Comparison of ENCODE assay signal across 8 mouse cellular contexts in genomic region chr9:75559512-75560012, GRCm38 (mm10). TPM values are rescaled to one million over a fixed set of nuclear protein-coding genes. Genes with fewer than 3 reads are reported as not detected.
DNase-seq lines count a peak whose midpoint lies in the region; ATAC-seq and TF ChIP-seq lines count a peak whose summit lies in the region.

TSS of gene Tmod3 (minus strand) at chr9:75559657.

- no peaks in the 10 kb centered on the region for H3K27me3 ChIP-seq in heart, embryonic 10.5 days (ENCODE audit: insufficient read depth, poor library complexity, severe bottlenecking)
- H3K27me3 ChIP-seq in kidney, embryonic 16.5 days (ENCODE audit: insufficient read depth, low read length) = no peaks in the 10 kb centered on the region
- no peaks in the 10 kb centered on the region for H3K27me3 ChIP-seq in liver, adult 2 months (ENCODE audit: control insufficient read depth, insufficient read depth, low read length)
- no peaks in the 10 kb centered on the region for H3K27me3 ChIP-seq in myocyte (ENCODE audit: control insufficient read depth, insufficient read depth, insufficient read length)
- no peaks in the 10 kb centered on the region for H3K27me3 ChIP-seq in splenic B cell, adult 2 months (ENCODE audit: control insufficient read depth, insufficient read depth, low read length, poor library complexity, severe bottlenecking)

- peak; percentile 97 for DNase-seq in B cell, adult 2 months
- peak; percentile 97 for DNase-seq in brain, adult 2 months (ENCODE audit: low read depth, low spot score)
- peak; percentile 97 for DNase-seq in heart, embryonic 10.5 days (ENCODE audit: low spot score)
- DNase-seq in liver, adult 2 months (ENCODE audit: extremely low read depth, low read depth, low spot score) = peak; percentile 80
- peak; percentile 95 for DNase-seq in splenic B cell, adult 2 months (ENCODE audit: low read depth, low spot score)

- peak within 1 kb of the TSS; percentile 91 for H3K27ac ChIP-seq in heart, embryonic 10.5 days
- H3K27ac ChIP-seq in kidney, embryonic 16.5 days (ENCODE audit: low read length) = peak within 1 kb of the TSS; percentile 94
- peak within 1 kb of the TSS; percentile 81 for H3K27ac ChIP-seq in liver, adult 2 months (replicated peaks; ENCODE audit: insufficient read depth, low read depth, low read length)

- peaks cover 4% of the 10 kb centered on the region; the same call in 1 of the 2 replicates for H3K79me2 ChIP-seq in liver, adult 2 months (ENCODE audit: control insufficient read depth, insufficient read depth, low read length)
- peaks cover 29% of the 10 kb centered on the region for H3K79me2 ChIP-seq in myocyte (ENCODE audit: control insufficient read depth, insufficient read depth)

- H3ac ChIP-seq in myocyte (ENCODE audit: control insufficient read depth, insufficient read length) = peak within 1 kb of the TSS; percentile 54

- peak within 1 kb of the TSS; percentile 77 for H3K9ac ChIP-seq in kidney, embryonic 16.5 days (replicated peaks; ENCODE audit: low read length)
- H3K9ac ChIP-seq in liver, adult 2 months (ENCODE audit: low read depth, low read length) = peak within 1 kb of the TSS; percentile 96

- no peaks in the 10 kb centered on the region for H3K9me3 ChIP-seq in heart, embryonic 10.5 days
- no peaks in the 10 kb centered on the region for H3K9me3 ChIP-seq in kidney, embryonic 16.5 days (ENCODE audit: low read length)

- no peaks in the 10 kb centered on the region for H3K36me3 ChIP-seq in heart, embryonic 10.5 days
- H3K36me3 ChIP-seq in kidney, embryonic 16.5 days (ENCODE audit: insufficient read depth, low read length) = no peaks in the 10 kb centered on the region
- no peaks in the 10 kb centered on the region for H3K36me3 ChIP-seq in liver, adult 2 months (ENCODE audit: control insufficient read depth, insufficient read depth, low read length)
- no peaks in the 10 kb centered on the region for H3K36me3 ChIP-seq in myocyte (ENCODE audit: control insufficient read depth, insufficient read depth)
- no peaks in the 10 kb centered on the region; the same call in 1 of the 2 replicates for H3K36me3 ChIP-seq in splenic B cell, adult 2 months (ENCODE audit: control insufficient read depth, insufficient read depth, low read length, poor library complexity, severe bottlenecking)

- TF ChIP-seq CTCF in liver, adult 2 months (IDR thresholded peaks at IDR 0.05; ENCODE audit: low read depth, low read length) = no peak

- peak within 1 kb of the TSS; percentile 95 for H3K4me3 ChIP-seq in heart, embryonic 10.5 days
- H3K4me3 ChIP-seq in kidney, embryonic 16.5 days (ENCODE audit: low read length) = peak within 1 kb of the TSS; percentile 69
- peak within 1 kb of the TSS; percentile 99 for H3K4me3 ChIP-seq in liver, adult 2 months (ENCODE audit: insufficient read depth, low read depth, low read length)
- H3K4me3 ChIP-seq in myocyte = peak within 1 kb of the TSS; percentile 61

- peaks cover 8% of the 10 kb centered on the region; the same call in 1 of the 2 replicates for H3K4me1 ChIP-seq in heart, embryonic 10.5 days
- peaks cover 21% of the 10 kb centered on the region for H3K4me1 ChIP-seq in kidney, embryonic 16.5 days (ENCODE audit: insufficient read depth, low read length)
- peaks cover 4% of the 10 kb centered on the region; the same call in 1 of the 2 replicates for H3K4me1 ChIP-seq in liver, adult 2 months (ENCODE audit: control insufficient read depth, insufficient read depth, low read length)

- peak; percentile 99 for ATAC-seq in erythroblast, adult 5-6 weeks (replicated peaks; ENCODE audit: low FRiP score, poor library complexity, severe bottlenecking)
- ATAC-seq in kidney, embryonic 16.5 days (ENCODE audit: low FRiP score, low TSS enrichment) = peak; percentile 99

- WGBS in heart, embryonic 10.5 days = 2% methylated on average over 21 of the region's 21 CpGs
- 2% methylated on average over 21 of the region's 21 CpGs for WGBS in kidney, embryonic 16.5 days
- WGBS in liver, adult 2 months = 2% methylated on average over 21 of the region's 21 CpGs

- peak within 1 kb of the TSS; percentile 79 for H3K4me2 ChIP-seq in kidney, embryonic 16.5 days (replicated peaks; ENCODE audit: low read depth, low read length)
- peak within 1 kb of the TSS; percentile 68 for H3K4me2 ChIP-seq in myocyte (ENCODE audit: low read depth)

- peak; percentile 84 for TF ChIP-seq POLR2A in liver, adult 2 months (IDR thresholded peaks at IDR 0.05; ENCODE audit: extremely low read depth, insufficient read depth, low read length)
- TF ChIP-seq POLR2A in myocyte (IDR thresholded peaks at IDR 0.05; ENCODE audit: insufficient read length, low read depth) = peak; percentile 96

TF ChIP-seq in myocyte, 11 proteins besides CTCF, POLR2A, EP300 and RAD21:
- TF ChIP-seq TCF3 (IDR thresholded peaks at IDR 0.05; ENCODE audit: insufficient read length, low read depth) = no peak
- no peak for TF ChIP-seq SRF (IDR thresholded peaks at IDR 0.05; ENCODE audit: control insufficient read depth, insufficient read length, low read depth)
- no peak for TF ChIP-seq USF1 (IDR thresholded peaks at IDR 0.05; ENCODE audit: low read depth)
- peak; percentile 63 for TF ChIP-seq E2F4 (IDR thresholded peaks at IDR 0.05; ENCODE audit: insufficient read depth)
- TF ChIP-seq CEBPB (IDR thresholded peaks at IDR 0.05; ENCODE audit: insufficient read depth, poor library complexity, severe bottlenecking) = no peak
- peak in 2 of 3 experiments; percentile 33 to 52 for TF ChIP-seq MYOD1 (IDR thresholded peaks at IDR 0.05; ENCODE audit: control insufficient read depth in 1 of 3, insufficient read length in 2 of 3, low read depth in 2 of 3)
- peak; percentile 93 for TF ChIP-seq POLR2AphosphoS2 (IDR thresholded peaks at IDR 0.05; ENCODE audit: insufficient read length, low read depth)

RNA-seq across cellular contexts. Expression of gene Tmod3, which starts in this region (rescaled TPM):
- 17.6 and 20.4 TPM in 2 replicates for total RNA-seq in erythroblast, adult 5-6 weeks (2015; ENCODE audit: low replicate concordance)
- 17.0 and 18.7 TPM in 2 replicates for total RNA-seq in erythroblast, adult 5-6 weeks (2017; ENCODE audit: low replicate concordance)
- polyA plus RNA-seq in heart, embryonic 10.5 days (2016; fragmentation: Nextera tagmentation; extraction: Ambion mirVana) = 73.4 and 90.5 TPM in 2 replicates
- 157 and 167 TPM in 2 replicates for polyA plus RNA-seq in kidney, embryonic 16.5 days (2015; fragmentation: Nextera tagmentation; extraction: Ambion mirVana)
- 19.9 and 20.8 TPM in 2 replicates for total RNA-seq in liver, adult 2 months (2014; rRNA removed)
- 4.8 and 5.9 TPM in 2 replicates for polyA plus RNA-seq in liver, adult 2 months (2012; rRNA removed)
- polyA plus RNA-seq in myocyte (2012; fragmentation: generic; extraction: Trizol) = 12.9 TPM

Comparison
In these comparisons a context has a peak if more than half of its experiments do, and no peak if none do; other contexts are left out.
1. Peak in every context shown above with its lines: DNase-seq, ATAC-seq, H3K4me3 ChIP-seq and H3K27ac ChIP-seq.